Mouse (Mus musculus) heart, adult 11 months (tissue): ENCODE results near the gene Olfr1445.

Source experiments
- DNase-seq: peaks from one replicate; pipeline ENCODE4 v3.0.0; 2022

Olfr1445 gene

GRCm38 (mm10) chr19:12883555-12883954 lies at the start of gene Olfr1445:
Gene Olfr1445, plus strand, starts transcription at chr19:12883855.
- DNase-seq: no peak

GRCm38 (mm10) chr19:12838507-12838906 lies 45.1 kb upstream of the Olfr1445 start:
- DNase-seq: no peak

GRCm38 (mm10) chr19:12846382-12846781 lies 37.3 kb upstream of the Olfr1445 start, which contains the start of gene Gm5244:
Gene Gm5244, plus strand, starts transcription at chr19:12846682.
- no peak for DNase-seq

GRCm38 (mm10) chr19:12856983-12857382 lies 26.7 kb upstream of the Olfr1445 start, which contains the start of gene Olfr1444:
Gene Olfr1444, plus strand, starts transcription at chr19:12857283.
- no peak for DNase-seq

GRCm38 (mm10) chr19:12893424-12893823 lies 9.8 kb downstream of the Olfr1445 start, which contains the start of gene Olfr1446:
Gene Olfr1446, minus strand, starts transcription at chr19:12893524.
- DNase-seq: no peak

- DNase-seq: no peak
Measured at GRCm38 (mm10) chr19:12903643-12904042, 20.0 kb downstream of the Olfr1445 start, which contains the start of gene Olfr1447. Gene Olfr1447, minus strand, starts transcription at chr19:12903743.

GRCm38 (mm10) chr19:12924319-12924718 lies 40.7 kb downstream of the Olfr1445 start, which contains the start of gene Olfr1448:
Gene Olfr1448, minus strand, starts transcription at chr19:12924419.
- no peak for DNase-seq

GRCm38 (mm10) chr19:12930540-12930939 lies 46.9 kb downstream of the Olfr1445 start, which contains the start of gene Olfr1449:
Gene Olfr1449, plus strand, starts transcription at chr19:12930840.
- no peak for DNase-seq
